Mouse (Mus musculus) olfactory bulb, adult 2 months (tissue): ENCODE data around the gene Gm9736.

ENCODE experiments used
- CTCF ChIP-seq: fragments of 200-500 bp; IDR thresholded peaks from 2 replicates; pipeline ENCODE4 v1.5.1; 2012; ENCODE audit warnings: low read depth, mild to moderate bottlenecking, low read length, moderate library complexity; ENCODE audit not compliant: insufficient read depth
- POLR2A ChIP-seq: fragments of 200-500 bp; IDR thresholded peaks from 2 replicates; pipeline ENCODE4 v1.6.1; 2012; ENCODE audit warnings: mild to moderate bottlenecking, low read depth, low read length, moderate library complexity; ENCODE audit not compliant: insufficient read depth

- no peak for TF ChIP-seq CTCF
- TF ChIP-seq POLR2A: no peak
These were observed 21.9 kb downstream of the Gm9736 start for GRCm38 (mm10) chr10:77729241-77729640.
